Mouse (Mus musculus): ENCODE measurements at regions not wholly inside any gene's neighbourhood (a gene's known extent, or its start where the extent isn't known, plus 50 kb on each side); places are given as distances from the start of the nearest gene placed in this dataset.

GRCm38 (mm10) chr17:47194463-47195012 lies 174.1 kb upstream of the Mrps10 start:
- intact Hi-C loops (cut with DNase I; ENCODE audit: low total_unique reads): no loop called here
- no peak for DNase-seq

- intact Hi-C loops (cut with DNase I; ENCODE audit: low total_unique reads): no loop called here
- DNase-seq: no peak
Observed at GRCm38 (mm10) chr17:47191416-47191815, 177.3 kb upstream of the Mrps10 start.

GRCm38 (mm10) chr17:47189770-47190169 lies 178.9 kb upstream of the Mrps10 start:
- DNase-seq: no peak
- intact Hi-C loops (cut with DNase I; ENCODE audit: low total_unique reads): no loop called here

GRCm38 (mm10) chr17:47184148-47184547 lies 173.8 kb upstream of the Ubr2 start:
- no peak for DNase-seq
- intact Hi-C loops (cut with DNase I; ENCODE audit: low total_unique reads): no loop called here

- intact Hi-C loops (cut with DNase I; ENCODE audit: low total_unique reads): no loop called here
- DNase-seq: peak; percentile 37
Observed at GRCm38 (mm10) chr17:47182118-47182517, 171.8 kb upstream of the Ubr2 start.

- intact Hi-C loops (cut with DNase I; ENCODE audit: low total_unique reads): no loop called here
- no peak for DNase-seq
Observed at GRCm38 (mm10) chr17:47179410-47179809, 169.1 kb upstream of the Ubr2 start.

- DNase-seq: no peak
- intact Hi-C loops (cut with DNase I; ENCODE audit: low total_unique reads): no loop called here
Observed at GRCm38 (mm10) chr17:47178705-47179104, 168.3 kb upstream of the Ubr2 start.

- no peak for DNase-seq
- intact Hi-C loops (cut with DNase I; ENCODE audit: low total_unique reads): no loop called here
Observed at GRCm38 (mm10) chr17:47177671-47178246, 167.4 kb upstream of the Ubr2 start.

GRCm38 (mm10) chr17:47176328-47176727 lies 166.0 kb upstream of the Ubr2 start:
- no peak for DNase-seq
- intact Hi-C loops (cut with DNase I; ENCODE audit: low total_unique reads): no loop called here

- intact Hi-C loops (cut with DNase I; ENCODE audit: low total_unique reads): no loop called here
- peak; percentile 88 for DNase-seq
Observed at GRCm38 (mm10) chr17:47174748-47175215, 164.4 kb upstream of the Ubr2 start.

- intact Hi-C loops (cut with DNase I; ENCODE audit: low total_unique reads): no loop called here
- DNase-seq: no peak
Observed at GRCm38 (mm10) chr17:47171801-47172200, 161.4 kb upstream of the Ubr2 start.

- intact Hi-C loops (cut with DNase I; ENCODE audit: low total_unique reads): no loop called here
- DNase-seq: no peak
Observed at GRCm38 (mm10) chr17:47170978-47171593, 160.7 kb upstream of the Ubr2 start.

- DNase-seq: peak; percentile 62
- intact Hi-C loops (cut with DNase I; ENCODE audit: low total_unique reads): no loop called here
Observed at GRCm38 (mm10) chr17:47168105-47168504, 157.7 kb upstream of the Ubr2 start.

GRCm38 (mm10) chr17:47163677-47164340 lies 153.5 kb upstream of the Ubr2 start:
- no peak for DNase-seq
- intact Hi-C loops (cut with DNase I; ENCODE audit: low total_unique reads): no loop called here

- intact Hi-C loops (cut with DNase I; ENCODE audit: low total_unique reads): no loop called here
- DNase-seq: no peak
Observed at GRCm38 (mm10) chr17:47162459-47162858, 152.1 kb upstream of the Ubr2 start.

- DNase-seq: no peak
- intact Hi-C loops (cut with DNase I; ENCODE audit: low total_unique reads): no loop called here
Observed at GRCm38 (mm10) chr17:47156237-47156636, 145.9 kb upstream of the Ubr2 start.

GRCm38 (mm10) chr17:47151557-47152278 lies 141.4 kb upstream of the Ubr2 start:
- intact Hi-C loops (cut with DNase I; ENCODE audit: low total_unique reads): no loop called here
- DNase-seq: no peak

- DNase-seq: no peak
- intact Hi-C loops (cut with DNase I; ENCODE audit: low total_unique reads): no loop called here
Observed at GRCm38 (mm10) chr17:47151193-47151556, 140.8 kb upstream of the Ubr2 start.

GRCm38 (mm10) chr17:47150636-47151035 lies 140.3 kb upstream of the Ubr2 start:
- DNase-seq: no peak
- intact Hi-C loops (cut with DNase I; ENCODE audit: low total_unique reads): no loop called here

GRCm38 (mm10) chr17:47149662-47150061 lies 139.3 kb upstream of the Ubr2 start:
- no peak for DNase-seq
- intact Hi-C loops (cut with DNase I; ENCODE audit: low total_unique reads): no loop called here
